Mouse (Mus musculus): ENCODE measurements at regions not wholly inside any gene's neighbourhood (a gene's known extent, or its start where the extent isn't known, plus 50 kb on each side); places are given as distances from the start of the nearest gene placed in this dataset.

- H3K4me3 ChIP-seq (ENCODE audit: insufficient read depth, low read depth, low read length): no peak overlapping the region
- H3K4me1 ChIP-seq (ENCODE audit: control insufficient read depth, insufficient read depth, low read length): no peaks in the 10 kb centered on the region
- no peaks in the 10 kb centered on the region for H3K27me3 ChIP-seq (replicated peaks; ENCODE audit: control insufficient read depth, insufficient read depth, low read length)
- DNase-seq: no peak
- H3K27ac ChIP-seq (ENCODE audit: insufficient read depth, low read depth, low read length): no peak overlapping the region
- TF ChIP-seq CTCF (conservative IDR thresholded peaks at IDR 0.05; ENCODE audit: insufficient read depth, insufficient read length, low read depth, low read length) (no peak), POLR2A (IDR thresholded peaks at IDR 0.05; ENCODE audit: low read depth, low read length) (no peak)
- 76% methylated on average over 9 of the region's 9 CpGs for WGBS
- H3K36me3 ChIP-seq (ENCODE audit: control insufficient read depth, insufficient read depth, low read length): no peaks in the 10 kb centered on the region
These were observed 120.4 kb upstream of the A230072I06Rik start for GRCm38 (mm10) chr8:12158188-12158587.

- WGBS: 13% methylated on average over 22 of the region's 22 CpGs
- H3K27me3 ChIP-seq (replicated peaks; ENCODE audit: control insufficient read depth, insufficient read depth, low read length): no peaks in the 10 kb centered on the region
- no peak overlapping the region; the same call in 1 of the 2 replicates for H3K4me3 ChIP-seq (ENCODE audit: insufficient read depth, low read depth, low read length)
These were observed 115.5 kb upstream of the A230072I06Rik start for GRCm38 (mm10) chr8:12162921-12163705.

GRCm38 (mm10) chr8:12165487-12166152 is 113.0 kb upstream of the A230072I06Rik start:
- DNase-seq: no peak
- Histone ChIP-seq H3K4me1 (ENCODE audit: control insufficient read depth, insufficient read depth, low read length) (no peaks in the 10 kb centered on the region), H3K27ac (ENCODE audit: insufficient read depth, low read depth, low read length) (no peak overlapping the region), H3K4me3 (ENCODE audit: insufficient read depth, low read depth, low read length) (no peak overlapping the region), H3K27me3 (replicated peaks; ENCODE audit: control insufficient read depth, insufficient read depth, low read length) (no peaks in the 10 kb centered on the region), H3K36me3 (ENCODE audit: control insufficient read depth, insufficient read depth, low read length) (no peaks in the 10 kb centered on the region)
- no peak for TF ChIP-seq POLR2A (IDR thresholded peaks at IDR 0.05; ENCODE audit: low read depth, low read length)
- TF ChIP-seq CTCF (conservative IDR thresholded peaks at IDR 0.05; ENCODE audit: insufficient read depth, insufficient read length, low read depth, low read length): no peak
- WGBS: 73% methylated on average over 23 of the region's 23 CpGs

More at GRCm38 (mm10) chr8:12162921-12163705, 115.5 kb upstream of the A230072I06Rik start:
- no peaks in the 10 kb centered on the region for H3K36me3 ChIP-seq (ENCODE audit: control insufficient read depth, insufficient read depth, low read length)
- peak; percentile 49 for DNase-seq
- H3K27ac ChIP-seq (ENCODE audit: insufficient read depth, low read depth, low read length): no peak overlapping the region
- H3K4me1 ChIP-seq (ENCODE audit: control insufficient read depth, insufficient read depth, low read length): no peaks in the 10 kb centered on the region
- TF ChIP-seq CTCF (conservative IDR thresholded peaks at IDR 0.05; ENCODE audit: insufficient read depth, insufficient read length, low read depth, low read length) (no peak), POLR2A (IDR thresholded peaks at IDR 0.05; ENCODE audit: low read depth, low read length) (no peak)

GRCm38 (mm10) chr8:12171788-12172187 is 106.8 kb upstream of the A230072I06Rik start:
- DNase-seq: no peak
- Histone ChIP-seq H3K4me1 (ENCODE audit: control insufficient read depth, insufficient read depth, low read length) (no peaks in the 10 kb centered on the region), H3K36me3 (ENCODE audit: control insufficient read depth, insufficient read depth, low read length) (no peaks in the 10 kb centered on the region), H3K27ac (ENCODE audit: insufficient read depth, low read depth, low read length) (no peak overlapping the region), H3K4me3 (ENCODE audit: insufficient read depth, low read depth, low read length) (no peak overlapping the region), H3K27me3 (replicated peaks; ENCODE audit: control insufficient read depth, insufficient read depth, low read length) (no peaks in the 10 kb centered on the region)
- 81% methylated on average over 12 of the region's 12 CpGs for WGBS
- TF ChIP-seq POLR2A (IDR thresholded peaks at IDR 0.05; ENCODE audit: low read depth, low read length) (no peak), CTCF (conservative IDR thresholded peaks at IDR 0.05; ENCODE audit: insufficient read depth, insufficient read length, low read depth, low read length) (no peak)

- Histone ChIP-seq H3K4me3 (ENCODE audit: insufficient read depth, low read depth, low read length) (no peak overlapping the region), H3K27ac (ENCODE audit: insufficient read depth, low read depth, low read length) (no peak overlapping the region), H3K4me1 (ENCODE audit: control insufficient read depth, insufficient read depth, low read length) (no peaks in the 10 kb centered on the region), H3K27me3 (replicated peaks; ENCODE audit: control insufficient read depth, insufficient read depth, low read length) (no peaks in the 10 kb centered on the region), H3K36me3 (ENCODE audit: control insufficient read depth, insufficient read depth, low read length) (no peaks in the 10 kb centered on the region)
- TF ChIP-seq CTCF (conservative IDR thresholded peaks at IDR 0.05; ENCODE audit: insufficient read depth, insufficient read length, low read depth, low read length) (no peak), POLR2A (IDR thresholded peaks at IDR 0.05; ENCODE audit: low read depth, low read length) (no peak)
- no peak for DNase-seq
- WGBS: 75% methylated on average over 13 of the region's 13 CpGs
These were observed 103.1 kb upstream of the A230072I06Rik start for GRCm38 (mm10) chr8:12175496-12175895.

GRCm38 (mm10) chr8:12184666-12185065 is 94.0 kb upstream of the A230072I06Rik start:
- no peak for TF ChIP-seq POLR2A (IDR thresholded peaks at IDR 0.05; ENCODE audit: low read depth, low read length)
- no peak for TF ChIP-seq CTCF (conservative IDR thresholded peaks at IDR 0.05; ENCODE audit: insufficient read depth, insufficient read length, low read depth, low read length)
- Histone ChIP-seq H3K27ac (ENCODE audit: insufficient read depth, low read depth, low read length) (no peak overlapping the region), H3K4me1 (ENCODE audit: control insufficient read depth, insufficient read depth, low read length) (no peaks in the 10 kb centered on the region), H3K36me3 (ENCODE audit: control insufficient read depth, insufficient read depth, low read length) (no peaks in the 10 kb centered on the region), H3K27me3 (replicated peaks; ENCODE audit: control insufficient read depth, insufficient read depth, low read length) (no peaks in the 10 kb centered on the region), H3K4me3 (ENCODE audit: insufficient read depth, low read depth, low read length) (no peak overlapping the region)
- 90% methylated on average over 4 of the region's 4 CpGs for WGBS
- no peak for DNase-seq

- H3K4me1 ChIP-seq (ENCODE audit: control insufficient read depth, insufficient read depth, low read length): no peaks in the 10 kb centered on the region
- H3K4me3 ChIP-seq (ENCODE audit: insufficient read depth, low read depth, low read length): no peak overlapping the region
- no peak overlapping the region for H3K27ac ChIP-seq (ENCODE audit: insufficient read depth, low read depth, low read length)
- H3K36me3 ChIP-seq (ENCODE audit: control insufficient read depth, insufficient read depth, low read length): no peaks in the 10 kb centered on the region
- 93% methylated on average over 3 of the region's 3 CpGs for WGBS
- no peak for DNase-seq
- TF ChIP-seq POLR2A (IDR thresholded peaks at IDR 0.05; ENCODE audit: low read depth, low read length): no peak
- no peak for TF ChIP-seq CTCF (conservative IDR thresholded peaks at IDR 0.05; ENCODE audit: insufficient read depth, insufficient read length, low read depth, low read length)
- H3K27me3 ChIP-seq (replicated peaks; ENCODE audit: control insufficient read depth, insufficient read depth, low read length): no peaks in the 10 kb centered on the region
These were observed 91.3 kb upstream of the A230072I06Rik start for GRCm38 (mm10) chr8:12187366-12187765.
